Mouse (Mus musculus): ENCODE data around the gene Cd300lf. TPM values are rescaled to one million over a fixed set of nuclear protein-coding genes. Genes with fewer than 3 reads are reported as not detected.

The Cd300lf gene
- polyA plus RNA-seq, 1 experiment from 2014 or later = 0.34 TPM

GRCm38 (mm10) chr11:115091362-115091901 lies 42.4 kb downstream of the Cd300lf start, which contains the start of gene Rab37:
TSS of gene Rab37 (plus strand) at chr11:115091431.
- Histone ChIP-seq H3K4me3 (ENCODE audit: low read depth, low read length) (peak within 1 kb of the TSS; percentile 30), H3K4me2 (ENCODE audit: low read length) (peak within 1 kb of the TSS; percentile 56), H3K9me3 (replicated peaks; ENCODE audit: control insufficient read depth, low read length, poor library complexity, severe bottlenecking) (no peaks in the 10 kb centered on the region), H3K9ac (ENCODE audit: low read depth, low read length) (peak within 1 kb of the TSS; percentile 54), H3K36me3 (ENCODE audit: control insufficient read depth, insufficient read depth, low read length) (no peaks in the 10 kb centered on the region), H3K27ac (ENCODE audit: low read length) (no peak within 1 kb of the TSS), H3K4me1 (ENCODE audit: control insufficient read depth, insufficient read depth, low read length) (peaks cover 10% of the 10 kb centered on the region), H3K27me3 (ENCODE audit: control insufficient read depth, insufficient read depth, low read depth, low read length) (peaks cover 16% of the 10 kb centered on the region)
- WGBS = 2% methylated on average over 36 of the region's 36 CpGs
- no peak for ATAC-seq

GRCm38 (mm10) chr11:115089853-115090252 lies 43.9 kb downstream of the Cd300lf start:
- no peak overlapping the region for H3K9ac ChIP-seq (ENCODE audit: low read depth, low read length)
- H3K4me3 ChIP-seq (ENCODE audit: low read depth, low read length) = no peak overlapping the region
- no peaks in the 10 kb centered on the region for H3K36me3 ChIP-seq (ENCODE audit: control insufficient read depth, insufficient read depth, low read length)
- no peak overlapping the region for H3K4me2 ChIP-seq (ENCODE audit: low read length)
- ATAC-seq = no peak
- WGBS = 57% methylated on average over 6 of the region's 6 CpGs
- peaks cover 16% of the 10 kb centered on the region for H3K27me3 ChIP-seq (ENCODE audit: control insufficient read depth, insufficient read depth, low read depth, low read length)
- no peaks in the 10 kb centered on the region for H3K9me3 ChIP-seq (replicated peaks; ENCODE audit: control insufficient read depth, low read length, poor library complexity, severe bottlenecking)
- peaks cover 11% of the 10 kb centered on the region for H3K4me1 ChIP-seq (ENCODE audit: control insufficient read depth, insufficient read depth, low read length)
- H3K27ac ChIP-seq (ENCODE audit: low read length) = no peak overlapping the region

GRCm38 (mm10) chr11:115086213-115086612 lies 47.6 kb downstream of the Cd300lf start:
- Histone ChIP-seq H3K4me3 (ENCODE audit: low read depth, low read length) (no peak overlapping the region), H3K27me3 (ENCODE audit: control insufficient read depth, insufficient read depth, low read depth, low read length) (peaks cover 6% of the 10 kb centered on the region), H3K9me3 (replicated peaks; ENCODE audit: control insufficient read depth, low read length, poor library complexity, severe bottlenecking) (no peaks in the 10 kb centered on the region), H3K36me3 (ENCODE audit: control insufficient read depth, insufficient read depth, low read length) (no peaks in the 10 kb centered on the region), H3K9ac (ENCODE audit: low read depth, low read length) (no peak overlapping the region), H3K4me2 (ENCODE audit: low read length) (no peak overlapping the region), H3K4me1 (ENCODE audit: control insufficient read depth, insufficient read depth, low read length) (peaks cover 5% of the 10 kb centered on the region; the same call in 1 of the 2 replicates), H3K27ac (ENCODE audit: low read length) (no peak overlapping the region)
- no peak for ATAC-seq
- WGBS = 70% methylated on average over 7 of the region's 7 CpGs

- H3K4me3 ChIP-seq (ENCODE audit: low read depth, low read length) = no peak overlapping the region
- no peak for ATAC-seq
- H3K9me3 ChIP-seq (replicated peaks; ENCODE audit: control insufficient read depth, low read length, poor library complexity, severe bottlenecking) = no peaks in the 10 kb centered on the region
- no peak overlapping the region for H3K4me2 ChIP-seq (ENCODE audit: low read length)
- H3K27ac ChIP-seq (ENCODE audit: low read length) = no peak overlapping the region
- no peaks in the 10 kb centered on the region for H3K36me3 ChIP-seq (ENCODE audit: control insufficient read depth, insufficient read depth, low read length)
- H3K27me3 ChIP-seq (ENCODE audit: control insufficient read depth, insufficient read depth, low read depth, low read length) = no peaks in the 10 kb centered on the region
- H3K9ac ChIP-seq (ENCODE audit: low read depth, low read length) = no peak overlapping the region
- H3K4me1 ChIP-seq (ENCODE audit: control insufficient read depth, insufficient read depth, low read length) = peaks cover 5% of the 10 kb centered on the region; the same call in 1 of the 2 replicates
- WGBS = 44% methylated on average over 8 of the region's 8 CpGs
Observed at GRCm38 (mm10) chr11:115085064-115085463, 48.7 kb downstream of the Cd300lf start.

GRCm38 (mm10) chr11:115084595-115084994 lies 49.2 kb downstream of the Cd300lf start:
- ATAC-seq = 0 out of 2 replicates have a peak, but pooled peaks have one; percentile 28
- Histone ChIP-seq H3K9me3 (replicated peaks; ENCODE audit: control insufficient read depth, low read length, poor library complexity, severe bottlenecking) (no peaks in the 10 kb centered on the region), H3K27ac (ENCODE audit: low read length) (no peak overlapping the region), H3K9ac (ENCODE audit: low read depth, low read length) (no peak overlapping the region), H3K4me1 (ENCODE audit: control insufficient read depth, insufficient read depth, low read length) (peaks cover 5% of the 10 kb centered on the region; the same call in 1 of the 2 replicates), H3K4me2 (ENCODE audit: low read length) (no peak overlapping the region), H3K27me3 (ENCODE audit: control insufficient read depth, insufficient read depth, low read depth, low read length) (no peaks in the 10 kb centered on the region), H3K36me3 (ENCODE audit: control insufficient read depth, insufficient read depth, low read length) (no peaks in the 10 kb centered on the region), H3K4me3 (ENCODE audit: low read depth, low read length) (no peak overlapping the region)
- 25% methylated on average over 12 of the region's 12 CpGs for WGBS

- Histone ChIP-seq H3K4me3 (ENCODE audit: low read depth, low read length) (no peak overlapping the region), H3K9me3 (replicated peaks; ENCODE audit: control insufficient read depth, low read length, poor library complexity, severe bottlenecking) (no peaks in the 10 kb centered on the region), H3K27me3 (ENCODE audit: control insufficient read depth, insufficient read depth, low read depth, low read length) (no peaks in the 10 kb centered on the region), H3K4me1 (ENCODE audit: control insufficient read depth, insufficient read depth, low read length) (peaks cover 5% of the 10 kb centered on the region; the same call in 1 of the 2 replicates), H3K27ac (ENCODE audit: low read length) (no peak overlapping the region), H3K9ac (ENCODE audit: low read depth, low read length) (no peak overlapping the region), H3K4me2 (ENCODE audit: low read length) (no peak overlapping the region), H3K36me3 (ENCODE audit: control insufficient read depth, insufficient read depth, low read length) (no peaks in the 10 kb centered on the region)
- peak; percentile 64; the same call in 1 of the 2 replicates for ATAC-seq
- 34% methylated on average over 18 of the region's 18 CpGs for WGBS
Observed at GRCm38 (mm10) chr11:115083376-115084139, 50.2 kb downstream of the Cd300lf start.

- ATAC-seq = no peak
- 78% methylated on average over 6 of the region's 6 CpGs for WGBS
Observed at GRCm38 (mm10) chr11:115082196-115082595, 51.6 kb downstream of the Cd300lf start.

GRCm38 (mm10) chr11:115081373-115081772 lies 52.4 kb downstream of the Cd300lf start:
- H3K4me3 ChIP-seq (ENCODE audit: low read depth, low read length) = no peak overlapping the region
- H3K36me3 ChIP-seq (ENCODE audit: control insufficient read depth, insufficient read depth, low read length) = no peaks in the 10 kb centered on the region
- ATAC-seq = no peak
- WGBS = 64% methylated on average over 3 of the region's 3 CpGs
- no peak overlapping the region for H3K27ac ChIP-seq (ENCODE audit: low read length)
- no peak overlapping the region for H3K9ac ChIP-seq (ENCODE audit: low read depth, low read length)
- H3K27me3 ChIP-seq (ENCODE audit: control insufficient read depth, insufficient read depth, low read depth, low read length) = no peaks in the 10 kb centered on the region
- peaks cover 5% of the 10 kb centered on the region; the same call in 1 of the 2 replicates for H3K4me1 ChIP-seq (ENCODE audit: control insufficient read depth, insufficient read depth, low read length)
- no peak overlapping the region for H3K4me2 ChIP-seq (ENCODE audit: low read length)
- H3K9me3 ChIP-seq (replicated peaks; ENCODE audit: control insufficient read depth, low read length, poor library complexity, severe bottlenecking) = no peaks in the 10 kb centered on the region

More at GRCm38 (mm10) chr11:115082196-115082595, 51.6 kb downstream of the Cd300lf start:
- Histone ChIP-seq H3K4me2 (ENCODE audit: low read length) (no peak overlapping the region), H3K27ac (ENCODE audit: low read length) (no peak overlapping the region), H3K9me3 (replicated peaks; ENCODE audit: control insufficient read depth, low read length, poor library complexity, severe bottlenecking) (no peaks in the 10 kb centered on the region), H3K36me3 (ENCODE audit: control insufficient read depth, insufficient read depth, low read length) (no peaks in the 10 kb centered on the region), H3K4me3 (ENCODE audit: low read depth, low read length) (no peak overlapping the region), H3K4me1 (ENCODE audit: control insufficient read depth, insufficient read depth, low read length) (peaks cover 5% of the 10 kb centered on the region; the same call in 1 of the 2 replicates), H3K9ac (ENCODE audit: low read depth, low read length) (no peak overlapping the region), H3K27me3 (ENCODE audit: control insufficient read depth, insufficient read depth, low read depth, low read length) (no peaks in the 10 kb centered on the region)

- no peak overlapping the region for H3K9ac ChIP-seq (ENCODE audit: low read depth, low read length)
- no peak overlapping the region for H3K4me3 ChIP-seq (ENCODE audit: low read depth, low read length)
- H3K27ac ChIP-seq (ENCODE audit: low read length) = no peak overlapping the region
- ATAC-seq = no peak
- no peaks in the 10 kb centered on the region for H3K27me3 ChIP-seq (ENCODE audit: control insufficient read depth, insufficient read depth, low read depth, low read length)
- WGBS = 39% methylated on average over 13 of the region's 13 CpGs
- no peaks in the 10 kb centered on the region for H3K36me3 ChIP-seq (ENCODE audit: control insufficient read depth, insufficient read depth, low read length)
- no peak overlapping the region for H3K4me2 ChIP-seq (ENCODE audit: low read length)
- peaks cover 5% of the 10 kb centered on the region; the same call in 1 of the 2 replicates for H3K4me1 ChIP-seq (ENCODE audit: control insufficient read depth, insufficient read depth, low read length)
- H3K9me3 ChIP-seq (replicated peaks; ENCODE audit: control insufficient read depth, low read length, poor library complexity, severe bottlenecking) = no peaks in the 10 kb centered on the region
Observed at GRCm38 (mm10) chr11:115080886-115081285, 52.9 kb downstream of the Cd300lf start.
